19 mouse cellular contexts compared by ENCODE assay signal in the genomic region with DNA sequence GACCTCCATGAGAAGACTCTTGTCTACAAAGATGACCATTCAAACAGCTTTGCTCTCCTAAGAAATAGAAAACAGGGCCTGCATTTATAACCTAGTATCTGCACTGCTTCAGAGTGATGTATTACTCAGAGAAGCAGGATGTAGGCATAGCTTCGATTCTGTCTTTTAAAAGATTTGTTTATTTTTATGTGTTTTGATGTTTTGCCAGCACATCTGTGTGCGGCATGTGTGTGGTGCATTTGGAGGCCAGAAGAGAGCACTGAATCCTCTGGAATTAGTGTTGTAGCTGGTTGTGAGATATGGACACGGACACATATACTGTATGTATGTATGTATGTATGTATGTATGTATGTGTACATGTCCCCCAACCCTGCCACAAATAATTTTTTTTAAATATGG.
"Had no signal": no experiment of that assay in that cellular context is flagged by ENCODE, and none has a peak within 500 bp of the region (broad histone marks: within the 10 kb centered on the region; RNA-seq: fewer than 3 reads in every experiment).

No protein-coding gene starts in this region.

- H3K27me3 ChIP-seq: lung, embryonic 15.5 days; midbrain, embryonic 12.5 days; neural tube, embryonic 13.5 days; neural tube, embryonic 15.5 days had no signal

- H3K4me1 ChIP-seq: lung, embryonic 15.5 days; midbrain, embryonic 12.5 days; neural tube, embryonic 13.5 days; neural tube, embryonic 15.5 days had no signal

- H3K27ac ChIP-seq: lung, embryonic 15.5 days; midbrain, embryonic 10.5 days; midbrain, embryonic 12.5 days; neural tube, embryonic 13.5 days; neural tube, embryonic 15.5 days had no signal

- H3K9ac ChIP-seq: lung, embryonic 15.5 days; midbrain, embryonic 12.5 days; neural tube, embryonic 13.5 days; neural tube, embryonic 15.5 days had no signal

- H3K4me3 ChIP-seq: lung, embryonic 15.5 days; midbrain, embryonic 10.5 days; midbrain, embryonic 12.5 days; myocyte; neural tube, embryonic 13.5 days; neural tube, embryonic 15.5 days had no signal

- DNase-seq: lung, adult 18-20 months; lung, postnatal 4 days; midbrain, embryonic 14.5 days; retina, postnatal 1 day; right cerebral cortex, adult 18-20 months; right cerebral cortex, postnatal 25 days; right cerebral cortex, postnatal 4 days; spleen, adult 18-20 months; thymus, adult 18-20 months; thymus, postnatal 14 days; thymus, postnatal 36 days had no signal

- H3K36me3 ChIP-seq: lung, embryonic 15.5 days; midbrain, embryonic 10.5 days; midbrain, embryonic 12.5 days; neural tube, embryonic 13.5 days; neural tube, embryonic 15.5 days had no signal

- H3K4me2 ChIP-seq: lung, embryonic 15.5 days; midbrain, embryonic 12.5 days; neural tube, embryonic 13.5 days; neural tube, embryonic 15.5 days had no signal

- H3K9me3 ChIP-seq: lung, embryonic 15.5 days; midbrain, embryonic 12.5 days; neural tube, embryonic 15.5 days had no signal

- ATAC-seq: lung, postnatal 0 days; midbrain, embryonic 16.5 days had no signal
